Mouse (Mus musculus) neural tube, embryonic 11.5 days (tissue): ENCODE data around the gene Mrpl33. TPM values are rescaled to one million over a fixed set of nuclear protein-coding genes. Genes with fewer than 3 reads are reported as not detected.

Source experiments
- ATAC-seq: fragments of 200-750 bp; cut with Nextera tagmentation; 2 replicates; pipeline ENCODE4 v1.8.0; 2017; ENCODE audit warnings: moderate number of reproducible peaks, mild to moderate bottlenecking, moderate TSS enrichment, moderate library complexity; ENCODE audit not compliant: insufficient read depth, low FRiP score, low TSS enrichment
- DNase-seq: peaks from one replicate; pipeline ENCODE4 v3.0.0-alpha.2; 2015; ENCODE audit warnings: low spot score
- H3K27ac ChIP-seq: fragments of 300-500 bp; sonication (generic); 2 replicates; pipeline ENCODE4 v1.5.1; 2014; ENCODE audit warnings: low read depth, mild to moderate bottlenecking, low read length
- H3K27me3 ChIP-seq: fragments of 300-500 bp; sonication (generic); 2 replicates; pipeline ENCODE4 v1.6.1; 2014; ENCODE audit warnings: mild to moderate bottlenecking, low read length, mixed read lengths; ENCODE audit not compliant: control insufficient read depth, insufficient read depth
- H3K36me3 ChIP-seq: fragments of 300-500 bp; sonication (generic); 2 replicates; pipeline ENCODE4 v1.6.1; 2014; ENCODE audit warnings: mild to moderate bottlenecking, low read length, moderate library complexity, mixed read lengths; ENCODE audit not compliant: control insufficient read depth, insufficient read depth
- H3K4me1 ChIP-seq: fragments of 300-500 bp; sonication (generic); 2 replicates; pipeline ENCODE4 v1.6.1; 2014; ENCODE audit warnings: low read length, mixed read lengths; ENCODE audit not compliant: control insufficient read depth, insufficient read depth
- H3K4me2 ChIP-seq: fragments of 300-500 bp; sonication (generic); 2 replicates; pipeline ENCODE4 v1.6.1; 2014; ENCODE audit warnings: low read depth, mild to moderate bottlenecking, moderate library complexity
- H3K4me3 ChIP-seq: fragments of 300-500 bp; sonication (generic); 2 replicates; pipeline ENCODE4 v1.5.1; 2014; ENCODE audit warnings: low read depth, low read length
- H3K9ac ChIP-seq: fragments of 300-500 bp; sonication (generic); 2 replicates; pipeline ENCODE4 v1.6.1; 2014; ENCODE audit warnings: mild to moderate bottlenecking, low read length
- H3K9me3 ChIP-seq: fragments of 300-500 bp; sonication (generic); 2 replicates; pipeline ENCODE4 v1.6.1; 2016; ENCODE audit warnings: low read length; ENCODE audit not compliant: control insufficient read depth
- WGBS: fragments of 180-500 bp; shearing (Covaris S2); extraction: QIAGEN DNeasy Blood & Tissue Kit; methylation state at CpG from one replicate; pipeline ENCODE4 v1.1.7; 2014; 5-methylcytosine and 5-hydroxymethylcytosine counted together
- polyA plus RNA-seq: library from polyadenylated mRNA; unstranded; fragments of >200 nt; fragmentation: Nextera tagmentation; extraction: Ambion mirVana; gene quantifications from 2 replicates; pipeline ENCODE4 v1.2.1, GENCODE M21; 2014

Gene Mrpl33
- polyA plus RNA-seq, 1 experiment from 2014 or later, result 214 TPM

- Histone ChIP-seq H3K4me2 (no peak overlapping the region), H3K27me3 (no peaks in the 10 kb centered on the region), H3K9me3 (no peaks in the 10 kb centered on the region), H3K27ac (no peak overlapping the region), H3K9ac (no peak overlapping the region), H3K4me3 (no peak overlapping the region), H3K4me1 (no peaks in the 10 kb centered on the region), H3K36me3 (no peaks in the 10 kb centered on the region)
- no peak for DNase-seq
- 87% methylated on average over 7 of the region's 7 CpGs for WGBS
- ATAC-seq, result no peak
Measured at GRCm38 (mm10) chr5:31601162-31601722, 4.5 kb downstream of the Mrpl33 start.

GRCm38 (mm10) chr5:31602377-31602776, 5.6 kb downstream of the Mrpl33 start:
- Histone ChIP-seq H3K27ac (no peak overlapping the region), H3K9me3 (no peaks in the 10 kb centered on the region), H3K4me1 (no peaks in the 10 kb centered on the region), H3K4me2 (no peak overlapping the region), H3K36me3 (no peaks in the 10 kb centered on the region), H3K4me3 (no peak overlapping the region), H3K27me3 (no peaks in the 10 kb centered on the region), H3K9ac (no peak overlapping the region)
- DNase-seq, result no peak
- no peak for ATAC-seq
- WGBS, result 83% methylated on average over 1 of the region's 1 CpGs

- WGBS, result 76% methylated on average over 6 of the region's 6 CpGs
- no peaks in the 10 kb centered on the region for H3K4me1 ChIP-seq
- H3K9me3 ChIP-seq, result no peaks in the 10 kb centered on the region
- no peaks in the 10 kb centered on the region for H3K36me3 ChIP-seq
- no peak overlapping the region for H3K4me3 ChIP-seq
- no peaks in the 10 kb centered on the region for H3K27me3 ChIP-seq
- H3K27ac ChIP-seq, result no peak overlapping the region
- no peak overlapping the region for H3K4me2 ChIP-seq
- ATAC-seq (no peak), DNase-seq (no peak)
- H3K9ac ChIP-seq, result no peak overlapping the region
Measured at GRCm38 (mm10) chr5:31603766-31604165, 7.0 kb downstream of the Mrpl33 start.

GRCm38 (mm10) chr5:31606151-31606550, 9.4 kb downstream of the Mrpl33 start:
- no peaks in the 10 kb centered on the region for H3K9me3 ChIP-seq
- H3K4me1 ChIP-seq, result no peaks in the 10 kb centered on the region
- no peak overlapping the region for H3K4me3 ChIP-seq
- DNase-seq, result no peak
- H3K4me2 ChIP-seq, result no peak overlapping the region
- ATAC-seq, result no peak
- WGBS, result 66% methylated on average over 3 of the region's 3 CpGs
- no peaks in the 10 kb centered on the region for H3K27me3 ChIP-seq
- no peak overlapping the region for H3K9ac ChIP-seq
- H3K36me3 ChIP-seq, result no peaks in the 10 kb centered on the region
- H3K27ac ChIP-seq, result no peak overlapping the region

- Histone ChIP-seq H3K9me3 (no peaks in the 10 kb centered on the region), H3K36me3 (no peaks in the 10 kb centered on the region), H3K4me2 (no peak overlapping the region), H3K27me3 (no peaks in the 10 kb centered on the region), H3K4me3 (no peak overlapping the region), H3K27ac (no peak overlapping the region), H3K9ac (no peak overlapping the region), H3K4me1 (peaks cover 5% of the 10 kb centered on the region; the same call in 1 of the 2 replicates)
- ATAC-seq, result no peak
- no peak for DNase-seq
- WGBS, result 68% methylated on average over 13 of the region's 13 CpGs
Measured at GRCm38 (mm10) chr5:31610376-31611086, 13.8 kb downstream of the Mrpl33 start.

- Histone ChIP-seq H3K27ac (no peak overlapping the region), H3K36me3 (no peaks in the 10 kb centered on the region), H3K4me2 (no peak overlapping the region), H3K9ac (no peak overlapping the region), H3K27me3 (no peaks in the 10 kb centered on the region), H3K4me3 (no peak overlapping the region), H3K4me1 (peaks cover 5% of the 10 kb centered on the region; the same call in 1 of the 2 replicates), H3K9me3 (no peaks in the 10 kb centered on the region)
- ATAC-seq (no peak), DNase-seq (no peak)
- 93% methylated on average over 1 of the region's 1 CpGs for WGBS
Measured at GRCm38 (mm10) chr5:31611186-31611585, 14.5 kb downstream of the Mrpl33 start.

- H3K9me3 ChIP-seq, result no peaks in the 10 kb centered on the region
- WGBS, result 0% methylated on average over 37 of the region's 37 CpGs
- H3K27ac ChIP-seq, result peak overlapping the region; percentile 74; the same call in 1 of the 2 replicates
- H3K36me3 ChIP-seq, result no peaks in the 10 kb centered on the region
- H3K4me1 ChIP-seq, result peaks cover 5% of the 10 kb centered on the region; the same call in 1 of the 2 replicates
- no peaks in the 10 kb centered on the region for H3K27me3 ChIP-seq
- DNase-seq (peak; percentile 87), ATAC-seq (peak; percentile 90)
- H3K9ac ChIP-seq, result peak overlapping the region; percentile 81
- peak overlapping the region; percentile 39 for H3K4me2 ChIP-seq
- H3K4me3 ChIP-seq, result peak overlapping the region; percentile 70
Measured at GRCm38 (mm10) chr5:31613852-31614286, 17.1 kb downstream of the Mrpl33 start.

GRCm38 (mm10) chr5:31614339-31615025, 17.7 kb downstream of the Mrpl33 start:
- WGBS, result 61% methylated on average over 6 of the region's 6 CpGs
- no peaks in the 10 kb centered on the region; the same call in 1 of the 2 replicates for H3K36me3 ChIP-seq

More at GRCm38 (mm10) chr5:31614339-31615025, 17.7 kb downstream of the Mrpl33 start:
- DNase-seq (no peak), ATAC-seq (no peak)
- Histone ChIP-seq H3K9ac (peak overlapping the region; percentile 81), H3K4me2 (peak overlapping the region; percentile 39), H3K4me3 (peak overlapping the region; percentile 70), H3K27me3 (no peaks in the 10 kb centered on the region), H3K27ac (no peak overlapping the region), H3K4me1 (peaks cover 5% of the 10 kb centered on the region; the same call in 1 of the 2 replicates), H3K9me3 (no peaks in the 10 kb centered on the region)
